Mouse (Mus musculus) brain, embryonic 14.5 days (tissue): Measurements from ENCODE around the gene Esr1. TPM values are rescaled to one million over a fixed set of nuclear protein-coding genes. Genes with fewer than 3 reads are reported as not detected.
"Not testable (repeated sequence)": the region's sequence is repeated elsewhere in the genome, so short reads cannot be mapped to it uniquely, and the experiment has no call there.

Experiments
- DNase-seq: peaks from one replicate; pipeline ENCODE4 v3.0.0-alpha.2; 2011; ENCODE audit warnings: low read depth
- CTCF ChIP-seq: fragments of 200-500 bp; IDR thresholded peaks from 2 replicates; pipeline ENCODE4 v1.5.1; 2012; ENCODE audit warnings: inconsistent platforms, mild to moderate bottlenecking, moderate library complexity, borderline replicate concordance; ENCODE audit not compliant: insufficient read depth, insufficient read length; ENCODE audit errors: extremely low read depth
- POLR2A ChIP-seq: fragments of 200-500 bp; IDR thresholded peaks from 2 replicates; pipeline ENCODE4 v1.6.1; 2012; ENCODE audit warnings: mild to moderate bottlenecking, inconsistent platforms, borderline replicate concordance; ENCODE audit not compliant: poor library complexity, insufficient read depth, insufficient read length, severe bottlenecking; ENCODE audit errors: extremely low read depth
- polyA plus RNA-seq: library from polyadenylated mRNA; depleted of rRNA; stranded (reverse); fragments of >200 nt; gene quantifications from 2 replicates; pipeline ENCODE4 v1.2.3, GENCODE M21; 2012

The Esr1 gene
- polyA plus RNA-seq, 1 experiment, result 0.19 TPM

DNA sequence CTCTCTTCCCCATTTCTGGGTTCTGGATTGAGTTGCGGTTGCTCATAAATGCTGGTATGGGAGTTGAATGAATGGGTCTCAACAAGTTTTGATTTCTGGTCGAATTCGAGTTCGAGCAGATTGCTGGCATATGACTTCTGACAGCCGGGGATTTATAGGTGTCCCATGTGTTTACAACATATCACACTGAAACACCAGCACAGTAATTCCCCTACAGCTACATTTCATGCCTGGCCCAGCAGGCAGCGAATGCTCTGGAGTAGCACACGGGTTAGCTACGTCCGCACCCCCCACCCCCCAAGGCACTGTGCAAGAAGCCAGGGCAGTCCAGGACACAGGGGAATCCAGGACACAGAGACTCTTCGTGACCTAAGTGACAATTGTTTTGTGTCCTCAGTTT lies 102.0 kb downstream of the Esr1 start:
- no peak for TF ChIP-seq POLR2A
- no peak for TF ChIP-seq CTCF
- DNase-seq, result no peak

DNA sequence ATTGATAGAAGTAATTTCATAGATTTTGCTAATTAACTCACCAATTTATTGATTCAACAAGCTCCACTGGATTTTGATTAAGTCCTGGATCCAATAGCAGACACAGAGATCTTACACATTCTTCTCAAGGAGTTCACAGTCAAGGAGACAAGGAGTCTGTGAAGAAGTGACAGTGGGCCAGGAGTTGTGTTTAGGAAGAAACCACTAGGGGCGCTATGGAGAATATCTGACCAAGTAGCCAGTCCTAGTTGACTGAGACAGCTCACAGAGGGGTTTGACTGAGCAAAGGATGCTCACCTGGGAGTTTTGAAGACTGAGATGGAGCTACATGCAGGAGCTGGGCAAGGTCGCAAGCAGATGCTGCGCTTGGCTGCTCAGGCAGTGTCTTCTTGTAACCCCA lies 113.5 kb downstream of the Esr1 start:
- peak; percentile 32 for DNase-seq
- TF ChIP-seq CTCF, result peak; percentile 46; the same call in 1 of the 2 replicates
- no peak for TF ChIP-seq POLR2A

DNA sequence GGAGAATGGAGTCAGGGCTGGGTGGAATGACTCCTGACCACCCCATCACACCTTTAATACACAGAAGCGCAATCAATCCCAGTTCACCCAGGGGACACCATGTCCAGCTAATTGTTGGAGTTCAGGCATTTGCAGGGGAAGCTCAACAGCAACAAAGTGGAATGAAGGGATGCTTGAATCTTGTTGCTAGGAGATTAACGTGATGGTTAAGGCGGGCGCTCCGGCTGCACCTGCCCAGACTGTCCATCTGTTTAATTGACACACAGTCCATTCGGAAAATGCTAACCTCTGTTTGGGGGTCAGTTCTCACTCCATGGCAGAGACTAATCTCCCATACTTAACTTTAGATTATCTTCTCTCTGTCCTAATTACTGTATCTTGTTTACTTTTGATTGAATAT lies 114.7 kb downstream of the Esr1 start:
- no peak for TF ChIP-seq CTCF
- peak; percentile 24 for DNase-seq

DNA sequence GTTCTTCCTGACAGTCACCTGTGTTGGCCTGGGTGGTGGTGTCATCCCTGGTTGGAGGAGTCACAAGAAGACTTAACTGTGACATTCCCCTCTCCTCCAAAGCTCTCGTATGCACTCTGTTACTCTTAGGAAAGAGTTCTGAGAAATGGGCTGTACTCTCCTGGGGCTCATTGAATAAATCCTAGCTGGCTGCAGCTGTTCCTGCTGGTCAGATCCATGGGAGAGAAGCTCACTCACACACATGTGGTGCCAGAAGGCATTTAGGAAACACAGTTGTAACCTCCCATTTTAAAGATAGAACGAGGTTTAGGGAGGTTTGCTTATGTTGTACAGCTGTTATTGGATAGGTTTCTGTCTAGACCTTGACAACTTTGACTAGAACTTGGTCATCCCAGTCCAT lies 120.9 kb downstream of the Esr1 start:
- no peak for TF ChIP-seq CTCF
- TF ChIP-seq POLR2A, result no peak
- DNase-seq, result no peak

DNA sequence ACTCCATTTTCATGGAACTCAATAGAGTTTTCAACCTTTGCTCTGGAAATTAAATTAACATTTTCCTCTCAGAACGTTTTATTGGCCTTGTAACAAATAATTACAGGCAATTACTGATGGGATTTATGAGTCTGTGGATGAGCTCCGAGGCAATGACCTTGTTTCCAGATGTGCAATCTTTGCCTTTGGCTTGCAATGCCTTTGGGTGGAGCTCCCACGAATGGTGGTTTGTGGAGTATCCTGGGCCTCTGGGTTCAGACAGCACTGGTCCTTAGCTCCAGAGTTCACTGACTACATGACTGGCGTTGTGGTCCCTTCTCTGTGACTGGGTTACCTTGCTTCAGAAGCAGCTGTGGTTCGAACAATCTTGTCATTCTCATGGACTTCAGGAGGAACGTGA lies 122.6 kb downstream of the Esr1 start:
- TF ChIP-seq POLR2A, result no peak
- no peak for TF ChIP-seq CTCF

DNA sequence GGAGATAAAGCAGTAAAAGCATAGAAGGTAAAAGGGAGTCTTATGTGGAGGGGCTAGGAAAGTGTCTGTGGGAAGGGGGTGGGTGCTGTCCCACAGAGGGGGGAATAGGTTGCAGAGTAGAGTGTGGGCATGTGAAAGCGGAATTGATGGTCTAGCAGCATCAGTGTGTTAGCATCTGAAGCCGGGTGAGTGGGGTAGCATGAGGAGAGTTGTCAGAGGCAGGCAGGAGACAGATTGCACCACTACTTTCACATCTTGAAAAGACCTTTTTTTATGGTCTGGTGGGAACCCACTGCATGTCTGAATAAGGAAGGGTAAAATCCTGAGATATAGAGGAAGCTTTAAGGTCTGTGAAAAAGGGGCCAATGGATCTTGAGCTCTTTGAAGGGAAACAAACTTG lies 123.5 kb downstream of the Esr1 start:
- DNase-seq, result no peak
- TF ChIP-seq CTCF (no peak), POLR2A (no peak)

More for the DNA sequence above, 122.6 kb downstream of the Esr1 start:
- no peak for DNase-seq

DNA sequence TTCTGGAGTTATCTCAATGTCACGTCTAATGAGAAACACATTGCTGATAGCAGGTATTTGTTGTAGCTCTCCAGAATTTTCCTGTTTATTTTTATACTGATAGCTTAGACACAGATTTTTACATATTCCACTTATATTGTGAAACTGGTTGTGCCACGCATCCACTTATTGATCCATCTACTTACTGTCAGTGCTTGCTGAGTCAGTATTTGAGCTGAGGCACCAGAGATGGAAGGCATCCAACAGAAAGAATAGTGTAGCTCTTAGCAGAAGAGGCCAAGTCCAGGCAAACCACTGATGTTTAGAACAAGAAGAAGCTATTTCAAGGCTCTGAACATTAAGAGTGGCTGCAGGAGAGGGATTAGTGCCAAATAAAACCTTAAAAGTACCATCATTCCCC lies 126.9 kb downstream of the Esr1 start:
- TF ChIP-seq POLR2A (no peak), CTCF (no peak)
- no peak for DNase-seq

DNA sequence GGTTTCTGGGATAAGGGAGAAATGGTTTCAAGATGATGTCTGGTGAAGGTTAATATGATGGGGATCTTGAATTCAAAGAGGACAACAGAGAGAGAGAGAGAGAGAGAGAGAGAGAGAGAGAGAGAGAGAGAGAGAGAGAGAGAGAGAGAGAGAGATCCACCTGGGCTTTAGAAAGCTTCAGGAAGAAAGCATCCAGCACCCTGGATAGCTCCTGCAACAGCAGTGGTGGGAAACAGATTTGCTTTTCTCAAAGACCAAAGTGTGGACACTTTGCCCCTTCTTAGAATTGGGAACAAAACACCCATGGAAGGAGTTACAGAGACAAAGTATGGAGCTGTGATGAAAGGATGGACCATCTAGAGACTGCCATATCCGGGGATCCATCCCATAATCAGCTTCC lies 139.7 kb downstream of the Esr1 start:
- not testable (repeated sequence) for DNase-seq

DNA sequence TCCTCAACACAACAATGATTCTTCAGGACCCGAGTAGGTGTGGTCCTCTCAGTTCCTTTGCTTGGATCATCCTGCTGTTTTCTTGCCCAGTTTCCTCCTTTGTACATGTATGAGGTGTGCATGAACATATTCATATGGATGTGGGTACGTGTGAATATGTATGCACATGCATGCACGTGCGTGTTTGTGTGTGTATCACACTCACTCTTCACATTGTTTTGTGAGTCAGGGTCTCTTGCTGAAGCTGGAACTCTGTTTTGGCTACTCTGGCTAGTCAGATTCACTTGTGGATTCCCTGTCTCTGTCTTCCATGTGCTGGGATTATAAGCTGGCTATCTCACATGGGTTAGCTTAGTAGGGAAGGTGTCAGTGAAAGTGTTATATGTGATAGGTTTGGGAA lies 141.6 kb downstream of the Esr1 start:
- no peak for DNase-seq
- TF ChIP-seq POLR2A (no peak), CTCF (no peak)

DNA sequence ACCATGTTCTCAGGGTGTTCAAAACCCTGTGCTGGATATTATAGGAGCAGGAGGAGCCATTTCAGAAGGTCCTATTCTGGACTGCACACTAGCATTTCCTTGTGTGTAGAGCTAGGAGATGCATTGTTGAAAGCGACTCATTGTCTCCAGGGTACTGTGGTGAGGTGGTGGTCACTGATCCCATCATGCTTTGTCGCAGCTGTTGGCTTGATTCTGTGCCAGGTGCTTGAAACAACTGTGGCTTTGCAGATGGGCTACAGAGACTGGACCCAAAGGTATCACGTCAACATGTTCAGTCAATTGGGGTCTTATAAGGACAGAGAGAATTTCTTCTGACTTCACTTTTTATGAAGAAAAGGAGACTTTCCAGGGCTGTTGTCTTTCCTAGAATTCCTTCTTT lies 164.1 kb downstream of the Esr1 start:
- TF ChIP-seq CTCF, result no peak
- TF ChIP-seq POLR2A, result no peak
- DNase-seq, result no peak

DNA sequence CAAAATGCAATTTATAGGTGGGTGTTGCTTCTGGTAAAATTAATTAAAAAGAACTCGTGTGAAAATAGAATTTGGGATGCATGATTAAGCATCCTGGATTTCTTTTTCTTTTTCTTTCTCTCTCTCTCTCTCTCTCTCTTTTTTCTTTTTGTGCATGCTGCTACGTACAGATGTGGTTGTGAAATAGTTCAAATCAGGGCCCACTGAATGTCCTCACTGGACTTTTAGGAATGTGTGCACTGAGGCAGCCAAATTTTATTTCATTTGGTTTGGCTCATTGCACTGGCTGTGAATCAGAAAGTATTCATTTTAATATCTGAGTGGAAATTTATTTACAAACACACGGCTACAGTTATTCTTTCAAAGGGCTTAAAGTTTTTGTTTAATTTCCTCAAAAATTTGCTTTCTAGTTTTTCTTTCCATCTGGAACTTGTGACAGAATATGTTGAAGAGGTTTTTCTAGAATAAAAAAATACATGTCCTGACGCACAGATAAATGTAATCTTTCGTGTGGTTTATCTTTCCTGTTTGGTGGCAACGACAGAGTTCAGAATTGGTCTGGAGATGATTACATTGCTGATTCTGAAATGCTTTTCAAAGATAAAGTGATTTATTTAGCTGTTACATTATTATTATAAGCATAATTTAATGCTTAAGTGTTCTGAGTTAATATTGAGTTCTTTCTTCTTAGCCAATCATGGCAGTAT lies 164.8 kb downstream of the Esr1 start:
- no peak for TF ChIP-seq CTCF
- TF ChIP-seq POLR2A, result no peak
- no peak for DNase-seq

DNA sequence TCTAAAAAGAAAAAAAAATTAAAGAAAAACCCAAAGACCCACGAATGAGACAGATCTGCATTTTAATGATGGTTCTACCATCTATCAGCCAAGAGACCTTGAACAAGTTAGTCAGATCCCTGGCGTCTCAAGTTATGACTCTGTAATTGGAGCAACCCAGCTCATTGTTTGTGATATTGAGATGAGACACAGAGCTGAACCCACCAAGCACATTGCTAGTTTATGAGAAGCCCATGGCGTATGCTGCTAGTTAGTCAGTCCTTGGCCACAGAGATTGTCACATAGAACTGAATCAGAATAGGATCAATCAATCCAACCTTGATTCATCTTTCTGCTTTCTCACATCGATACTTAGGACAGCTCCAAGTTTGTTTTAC lies 165.3 kb downstream of the Esr1 start:
- DNase-seq, result no peak
- TF ChIP-seq POLR2A (no peak), CTCF (no peak)

DNA sequence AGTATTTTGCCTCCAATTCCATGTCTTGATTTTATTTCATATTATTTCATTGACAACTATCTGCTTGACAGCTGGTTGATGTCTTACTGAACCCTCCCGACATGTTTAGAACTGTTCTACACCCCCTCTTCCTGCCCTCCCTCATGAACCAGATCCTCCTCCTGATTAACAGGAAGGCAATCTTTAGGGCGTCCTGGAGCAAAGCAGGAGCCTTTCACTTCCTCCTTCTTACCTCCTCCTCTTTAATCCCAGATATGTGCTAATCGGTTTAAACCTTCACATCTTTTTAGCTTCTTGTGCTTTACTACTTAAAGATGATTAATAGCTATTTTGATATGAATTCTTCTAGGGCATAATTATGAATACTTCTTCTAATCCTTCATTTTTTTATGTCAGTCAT lies 166.6 kb downstream of the Esr1 start:
- TF ChIP-seq POLR2A, result no peak
- no peak for TF ChIP-seq CTCF
- DNase-seq, result no peak

DNA sequence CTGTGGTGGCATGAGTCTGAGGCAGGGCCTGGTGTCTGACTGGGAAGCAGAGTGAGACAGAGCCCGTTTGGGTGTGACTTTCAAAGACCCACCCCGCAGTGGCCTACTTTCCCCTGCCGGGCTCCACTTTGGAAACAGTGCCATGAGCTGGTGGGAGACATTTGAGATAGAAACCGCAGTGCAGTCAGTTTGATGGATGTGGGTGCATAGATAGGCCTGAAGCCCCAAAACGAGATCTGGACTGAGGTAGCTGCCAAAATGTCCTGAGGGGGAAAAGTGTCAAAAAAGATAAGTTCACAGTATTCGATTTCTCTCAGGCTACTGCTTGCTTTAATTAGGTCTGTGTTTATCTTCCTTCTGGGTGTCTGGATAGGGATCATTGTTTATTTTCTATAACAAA lies 169.5 kb downstream of the Esr1 start:
- TF ChIP-seq CTCF, result no peak
- no peak for TF ChIP-seq POLR2A
- no peak for DNase-seq
